Mouse (Mus musculus) CH12.LX (cell line): ENCODE data around the gene Ces3a.

ENCODE experiments used
- CHD2 ChIP-seq: IDR thresholded peaks from 2 replicates; pipeline ENCODE4 v1.6.1; 2011; ENCODE audit warnings: low read length, improper control_type of control experiment
- CTCF ChIP-seq, 2 experiments: IDR thresholded peaks in 1 of 2; conservative IDR thresholded peaks in 1 of 2; 2 replicates each; pipeline ENCODE4 v1.5.1; 2011 to 2012; ENCODE audit warnings: low read depth in 2 of 2, low read length in 2 of 2, improper control_type of control experiment in 1 of 2, inconsistent platforms in 1 of 2, mild to moderate bottlenecking in 1 of 2, moderate library complexity in 1 of 2
- EP300 ChIP-seq: IDR thresholded peaks from 2 replicates; pipeline ENCODE4 v1.6.1; 2011; ENCODE audit warnings: low read length, improper control_type of control experiment
- MAFK ChIP-seq: IDR thresholded peaks from 2 replicates; pipeline ENCODE4 v1.6.1; 2011; ENCODE audit warnings: low read length, improper control_type of control experiment; ENCODE audit not compliant: insufficient replicate concordance
- MYC ChIP-seq: IDR thresholded peaks from 2 replicates; pipeline ENCODE4 v1.6.1; 2011; ENCODE audit warnings: low read depth, mild to moderate bottlenecking, improper control_type of control experiment, low read length
- NELFE ChIP-seq: IDR thresholded peaks from 2 replicates; pipeline ENCODE4 v1.6.1; 2011; ENCODE audit warnings: low read depth, low read length, improper control_type of control experiment
- POLR2A ChIP-seq: IDR thresholded peaks from 2 replicates; pipeline ENCODE4 v1.6.1; 2011; ENCODE audit warnings: low read depth, mild to moderate bottlenecking, improper control_type of control experiment, low read length
- TCF12 ChIP-seq: IDR thresholded peaks from 2 replicates; pipeline ENCODE4 v1.6.1; 2014; ENCODE audit warnings: low read depth, mild to moderate bottlenecking, inconsistent platforms, low read length, improper control_type of control experiment
- ZMIZ1 ChIP-seq: IDR thresholded peaks from 2 replicates; pipeline ENCODE4 v1.6.1; 2012; ENCODE audit warnings: low read depth, mild to moderate bottlenecking, inconsistent platforms, low read length, improper control_type of control experiment
- ZNF384 ChIP-seq: IDR thresholded peaks from 2 replicates; pipeline ENCODE4 v1.6.1; 2012; ENCODE audit warnings: low read depth, low read length, improper control_type of control experiment, inconsistent platforms

- TF ChIP-seq CTCF (conservative IDR thresholded peaks at IDR 0.05 in 1 of 2, IDR thresholded peaks at IDR 0.05 in 1 of 2; ENCODE audit: low read depth in 2 of 2, low read length in 2 of 2) (no peak), TCF12 (no peak), MAFK (no peak), ZNF384 (no peak), EP300 (no peak), POLR2A (no peak), MYC (no peak), NELFE (no peak), ZMIZ1 (no peak), CHD2 (no peak)
These were observed 28.2 kb downstream of the Ces3a start for GRCm38 (mm10) chr8:105076601-105077000.
